Mouse (Mus musculus) lung, embryonic 14.5 days (tissue): ENCODE results near the gene Hoxa3. TPM values are rescaled to one million over a fixed set of nuclear protein-coding genes. Genes with fewer than 3 reads are reported as not detected.

ENCODE experiments used
- ATAC-seq: fragments of 200-750 bp; cut with Nextera tagmentation; 2 replicates; pipeline ENCODE4 v1.8.0; 2017; ENCODE audit warnings: mild to moderate bottlenecking, moderate TSS enrichment, moderate library complexity; ENCODE audit not compliant: insufficient read depth
- DNase-seq: peaks from one replicate; pipeline ENCODE4 v3.0.0-alpha.2; 2015
- H3K27ac ChIP-seq: fragments of 300-500 bp; sonication (generic); 2 replicates; pipeline ENCODE4 v1.5.1; 2014; ENCODE audit warnings: low read depth, mild to moderate bottlenecking, moderate library complexity
- H3K27me3 ChIP-seq: fragments of 300-500 bp; sonication (generic); 2 replicates; pipeline ENCODE4 v1.6.1; 2014; ENCODE audit warnings: low read length, control low read depth; ENCODE audit not compliant: insufficient read depth
- H3K36me3 ChIP-seq: fragments of 300-500 bp; sonication (generic); 2 replicates; pipeline ENCODE4 v1.6.1; 2014; ENCODE audit warnings: control low read depth; ENCODE audit not compliant: insufficient read depth
- H3K4me1 ChIP-seq: fragments of 300-500 bp; sonication (generic); 2 replicates; pipeline ENCODE4 v1.6.1; 2014; ENCODE audit warnings: antibody characterized with exemption, control low read depth; ENCODE audit not compliant: insufficient read depth
- H3K4me2 ChIP-seq: fragments of 300-500 bp; sonication (generic); 2 replicates; pipeline ENCODE4 v1.6.1; 2014; ENCODE audit warnings: mild to moderate bottlenecking
- H3K4me3 ChIP-seq: fragments of 300-500 bp; sonication (generic); 2 replicates; pipeline ENCODE4 v1.5.1; 2014; ENCODE audit warnings: low read depth, low read length
- H3K9ac ChIP-seq: fragments of 300-500 bp; sonication (generic); 2 replicates; pipeline ENCODE4 v1.6.1; 2014
- H3K9me3 ChIP-seq: fragments of 300-500 bp; sonication (generic); 2 replicates; pipeline ENCODE4 v1.6.1; 2016; ENCODE audit warnings: low read depth, low read length, control low read depth
- CTCF ChIP-seq: IDR thresholded peaks from 2 replicates; pipeline ENCODE4 v1.5.1; 2016; ENCODE audit warnings: antibody characterized with exemption, low read depth
- WGBS: fragments of 180-500 bp; shearing (Covaris S2); extraction: QIAGEN DNeasy Blood & Tissue Kit; methylation state at CpG from one replicate; pipeline ENCODE4 v1.1.7; 2014; 5-methylcytosine and 5-hydroxymethylcytosine counted together
- polyA plus RNA-seq: library from polyadenylated mRNA; unstranded; fragments of >200 nt; fragmentation: Nextera tagmentation; extraction: Ambion mirVana; gene quantifications from 2 replicates; pipeline ENCODE4 v1.2.1, GENCODE M21; 2014

Gene Hoxa3
- polyA plus RNA-seq, 1 experiment from 2014 or later: 11.3 TPM

GRCm38 (mm10) chr6:52201269-52201668 is 11.9 kb downstream of the Hoxa3 start:
- TF ChIP-seq CTCF: no peak
- no peak for ATAC-seq
- DNase-seq: peak; percentile 49
- 18% methylated on average over 1 of the region's 1 CpGs for WGBS
- Histone ChIP-seq H3K9me3 (no peaks in the 10 kb centered on the region), H3K27me3 (peaks cover 65% of the 10 kb centered on the region), H3K36me3 (peaks cover 24% of the 10 kb centered on the region), H3K4me2 (peak overlapping the region; percentile 87), H3K4me1 (peaks cover 2% of the 10 kb centered on the region; the same call in 1 of the 2 replicates), H3K27ac (peak overlapping the region; percentile 97), H3K9ac (peak overlapping the region; percentile 100), H3K4me3 (peak overlapping the region; percentile 90)

- ATAC-seq: no peak
- Histone ChIP-seq H3K4me2 (peak overlapping the region; percentile 87), H3K4me3 (peak overlapping the region; percentile 90), H3K4me1 (peaks cover 6% of the 10 kb centered on the region; the same call in 1 of the 2 replicates), H3K9me3 (no peaks in the 10 kb centered on the region), H3K9ac (peak overlapping the region; percentile 100), H3K27ac (peak overlapping the region; percentile 97), H3K36me3 (peaks cover 21% of the 10 kb centered on the region), H3K27me3 (peaks cover 63% of the 10 kb centered on the region)
- WGBS: 15% methylated on average over 10 of the region's 10 CpGs
- TF ChIP-seq CTCF: no peak
- peak; percentile 74 for DNase-seq
These were observed 12.3 kb downstream of the Hoxa3 start for GRCm38 (mm10) chr6:52200751-52201250.

GRCm38 (mm10) chr6:52200073-52200750 is 12.9 kb downstream of the Hoxa3 start:
- Histone ChIP-seq H3K27ac (peak overlapping the region; percentile 97), H3K9me3 (no peaks in the 10 kb centered on the region), H3K4me3 (peak overlapping the region; percentile 90), H3K27me3 (peaks cover 57% of the 10 kb centered on the region), H3K4me1 (peaks cover 6% of the 10 kb centered on the region; the same call in 1 of the 2 replicates), H3K36me3 (peaks cover 19% of the 10 kb centered on the region), H3K9ac (peak overlapping the region; percentile 100), H3K4me2 (peak overlapping the region; percentile 87)
- DNase-seq: peak; percentile 80
- 9% methylated on average over 30 of the region's 30 CpGs for WGBS
- no peak for TF ChIP-seq CTCF
- no peak for ATAC-seq

- Histone ChIP-seq H3K27me3 (peaks cover 38% of the 10 kb centered on the region), H3K27ac (peak overlapping the region; percentile 97), H3K9ac (peak overlapping the region; percentile 100), H3K4me2 (peak overlapping the region; percentile 87), H3K4me1 (peaks cover 12% of the 10 kb centered on the region), H3K9me3 (no peaks in the 10 kb centered on the region), H3K36me3 (peaks cover 15% of the 10 kb centered on the region), H3K4me3 (peak overlapping the region; percentile 18)
- DNase-seq (peak; percentile 93), ATAC-seq (peak; percentile 78)
- peak; percentile 69 for TF ChIP-seq CTCF
- 2% methylated on average over 10 of the region's 10 CpGs for WGBS
These were observed 15.9 kb downstream of the Hoxa3 start for GRCm38 (mm10) chr6:52197271-52197670.

GRCm38 (mm10) chr6:52196811-52197210 is 16.3 kb downstream of the Hoxa3 start:
- Histone ChIP-seq H3K36me3 (peaks cover 11% of the 10 kb centered on the region), H3K27me3 (peaks cover 35% of the 10 kb centered on the region), H3K4me1 (peaks cover 12% of the 10 kb centered on the region), H3K9ac (peak overlapping the region; percentile 38; the same call in 1 of the 2 replicates), H3K4me2 (peak overlapping the region; percentile 87), H3K9me3 (no peaks in the 10 kb centered on the region), H3K4me3 (peak overlapping the region; percentile 18), H3K27ac (peak overlapping the region; percentile 97)
- 6% methylated on average over 9 of the region's 9 CpGs for WGBS
- peak; percentile 70 for DNase-seq
- ATAC-seq: 0 out of 2 replicates have a peak, but pooled peaks have one; percentile 12
- no peak for TF ChIP-seq CTCF

- Histone ChIP-seq H3K4me3 (peak overlapping the region; percentile 10; the same call in 1 of the 2 replicates), H3K36me3 (peaks cover 7% of the 10 kb centered on the region; the same call in 1 of the 2 replicates), H3K9me3 (no peaks in the 10 kb centered on the region), H3K4me1 (peaks cover 17% of the 10 kb centered on the region), H3K27me3 (peaks cover 25% of the 10 kb centered on the region), H3K27ac (peak overlapping the region; percentile 83), H3K9ac (peak overlapping the region; percentile 46), H3K4me2 (peak overlapping the region; percentile 87)
- ATAC-seq: no peak
- peak; percentile 77 for DNase-seq
- 5% methylated on average over 10 of the region's 10 CpGs for WGBS
- no peak for TF ChIP-seq CTCF
These were observed 18.4 kb downstream of the Hoxa3 start for GRCm38 (mm10) chr6:52194690-52195089.

GRCm38 (mm10) chr6:52191860-52192550 is 21.1 kb downstream of the Hoxa3 start:
- peaks cover 25% of the 10 kb centered on the region for H3K4me1 ChIP-seq
- peaks cover 24% of the 10 kb centered on the region for H3K27me3 ChIP-seq
- peak; percentile 52 for ATAC-seq
- peak overlapping the region; percentile 95 for H3K27ac ChIP-seq
- WGBS: under 1% methylated on average over 55 of the region's 55 CpGs
- peak; percentile 94 for DNase-seq
- H3K4me2 ChIP-seq: peak overlapping the region; percentile 87
- no peak for TF ChIP-seq CTCF
- H3K36me3 ChIP-seq: peaks cover 7% of the 10 kb centered on the region; the same call in 1 of the 2 replicates
- peak overlapping the region; percentile 70 for H3K4me3 ChIP-seq
- no peaks in the 10 kb centered on the region for H3K9me3 ChIP-seq
- peak overlapping the region; percentile 71 for H3K9ac ChIP-seq
